Mouse (Mus musculus) liver, embryonic 15.5 days (tissue): Measurements from ENCODE around the gene Gpr87. TPM values are rescaled to one million over a fixed set of nuclear protein-coding genes. Genes with fewer than 3 reads are reported as not detected.

ENCODE experiments used
- ATAC-seq: fragments of 200-750 bp; cut with Nextera tagmentation; 2 replicates; pipeline ENCODE4 v1.8.0; 2017; ENCODE audit warnings: moderate number of reproducible peaks, mild to moderate bottlenecking, moderate library complexity; ENCODE audit not compliant: insufficient read depth
- H3K27ac ChIP-seq: fragments of 300-500 bp; sonication (generic); replicated peaks from 2 replicates; pipeline ENCODE4 v1.5.1; 2015; ENCODE audit warnings: mild to moderate bottlenecking, inconsistent platforms
- H3K27me3 ChIP-seq: fragments of 300-500 bp; sonication (generic); 2 replicates; pipeline ENCODE4 v1.6.1; 2015; ENCODE audit warnings: mild to moderate bottlenecking, inconsistent platforms
- H3K36me3 ChIP-seq: fragments of 300-500 bp; sonication (generic); replicated peaks from 2 replicates; pipeline ENCODE4 v1.6.1; 2015; ENCODE audit warnings: moderate library complexity, mild to moderate bottlenecking, inconsistent platforms
- H3K4me1 ChIP-seq: fragments of 300-500 bp; sonication (generic); replicated peaks from 2 replicates; pipeline ENCODE4 v1.6.1; 2015; ENCODE audit warnings: inconsistent platforms
- H3K4me2 ChIP-seq: fragments of 300-500 bp; sonication (generic); 2 replicates; pipeline ENCODE4 v1.6.1; 2015; ENCODE audit warnings: moderate library complexity, mild to moderate bottlenecking, inconsistent platforms
- H3K4me3 ChIP-seq: fragments of 300-500 bp; sonication (generic); replicated peaks from 2 replicates; pipeline ENCODE4 v1.5.1; 2015; ENCODE audit warnings: mild to moderate bottlenecking, inconsistent platforms
- H3K9ac ChIP-seq: fragments of 300-500 bp; sonication (generic); 2 replicates; pipeline ENCODE4 v1.6.1; 2015; ENCODE audit warnings: moderate library complexity, mild to moderate bottlenecking, inconsistent platforms
- H3K9me3 ChIP-seq: fragments of 300-500 bp; sonication (generic); replicated peaks from 2 replicates; pipeline ENCODE4 v1.6.1; 2016; ENCODE audit warnings: inconsistent platforms
- WGBS: fragments of 180-500 bp; shearing (Covaris S2); methylation state at CpG from one replicate; pipeline ENCODE4 v1.1.7; 2015; ENCODE audit warnings: mixed read lengths; ENCODE audit not compliant: insufficient replicate concordance; 5-methylcytosine and 5-hydroxymethylcytosine counted together
- polyA plus RNA-seq: library from polyadenylated mRNA; unstranded; fragments of >200 nt; fragmentation: Nextera tagmentation; extraction: Ambion mirVana; gene quantifications from 2 replicates; pipeline ENCODE4 v1.2.1, GENCODE M21; 2015

Gpr87 gene
- polyA plus RNA-seq, 1 experiment from 2014 or later: not detected

- H3K36me3 ChIP-seq: no peaks in the 10 kb centered on the region
- no peaks in the 10 kb centered on the region for H3K9me3 ChIP-seq
- H3K27ac ChIP-seq: no peak within 1 kb of the TSS
- WGBS: 52% methylated on average over 6 of the region's 6 CpGs
- no peak for ATAC-seq
- no peak within 1 kb of the TSS for H3K4me3 ChIP-seq
- no peak within 1 kb of the TSS for H3K4me2 ChIP-seq
- H3K27me3 ChIP-seq: no peaks in the 10 kb centered on the region
- H3K4me1 ChIP-seq: peaks cover 6% of the 10 kb centered on the region; the same call in 1 of the 2 replicates
- no peak within 1 kb of the TSS for H3K9ac ChIP-seq
These were observed 15.8 kb upstream of the Gpr87 start, which contains the start of gene P2ry13 for GRCm38 (mm10) chr3:59210727-59211126. Gene P2ry13 (minus strand): TSS chr3:59210882.

- Histone ChIP-seq H3K4me2 (no peak overlapping the region), H3K36me3 (no peaks in the 10 kb centered on the region), H3K4me1 (peaks cover 13% of the 10 kb centered on the region), H3K4me3 (no peak overlapping the region), H3K9ac (no peak overlapping the region), H3K27ac (no peak overlapping the region), H3K9me3 (no peaks in the 10 kb centered on the region), H3K27me3 (no peaks in the 10 kb centered on the region)
- WGBS: 60% methylated on average over 8 of the region's 8 CpGs
- no peak for ATAC-seq
These were observed 15.2 kb upstream of the Gpr87 start for GRCm38 (mm10) chr3:59210089-59210488.

DNA sequence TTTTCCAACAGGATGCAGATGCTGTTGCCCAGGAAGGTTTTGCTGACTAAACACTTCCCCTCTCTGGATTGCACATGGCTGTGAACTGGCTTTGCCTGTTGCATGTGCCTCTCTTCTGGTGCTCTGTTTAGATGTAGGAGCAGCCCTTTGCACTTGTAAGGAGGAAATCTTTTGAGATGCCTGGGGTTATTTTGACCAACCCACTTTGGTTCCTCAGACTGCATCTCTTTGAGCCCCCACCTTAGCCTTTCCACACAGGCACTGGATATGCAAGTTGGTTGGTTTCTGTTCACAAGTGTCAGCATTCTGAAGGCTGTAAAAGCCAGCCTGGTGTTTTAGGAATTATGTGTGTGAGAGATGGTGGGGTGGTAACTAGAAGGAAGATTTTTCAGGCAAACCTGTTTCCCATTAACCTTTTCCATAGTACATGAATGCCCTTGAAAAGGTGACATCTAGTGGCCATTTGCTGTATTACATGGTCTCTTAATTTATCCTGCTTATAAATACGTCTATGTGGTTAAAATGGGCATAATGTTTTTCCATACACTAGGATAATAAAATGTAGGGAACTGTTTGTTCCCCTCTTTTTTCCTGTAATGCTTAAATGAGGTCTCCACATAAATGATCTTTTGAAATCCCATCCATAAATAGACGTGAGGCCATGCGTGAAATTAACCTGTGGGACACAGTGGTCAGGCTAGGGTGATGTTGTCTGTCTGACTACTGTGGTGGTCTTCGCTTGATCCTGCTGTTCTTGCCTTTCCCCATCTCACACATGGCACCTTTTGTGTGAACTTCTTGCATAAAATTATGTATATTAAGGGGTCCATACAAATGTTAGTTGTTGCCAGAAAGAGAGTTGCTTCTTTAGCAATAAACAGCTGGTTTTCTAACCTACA, 14.0 kb upstream of the Gpr87 start:
- no peak for ATAC-seq
- 55% methylated on average over 4 of the region's 4 CpGs for WGBS
- Histone ChIP-seq H3K27me3 (no peaks in the 10 kb centered on the region), H3K9ac (no peak overlapping the region), H3K4me1 (peaks cover 17% of the 10 kb centered on the region), H3K27ac (no peak overlapping the region), H3K36me3 (no peaks in the 10 kb centered on the region), H3K9me3 (no peaks in the 10 kb centered on the region), H3K4me3 (no peak overlapping the region), H3K4me2 (no peak overlapping the region)

- Histone ChIP-seq H3K4me2 (no peak overlapping the region), H3K4me1 (peaks cover 17% of the 10 kb centered on the region), H3K36me3 (no peaks in the 10 kb centered on the region), H3K27me3 (no peaks in the 10 kb centered on the region), H3K27ac (no peak overlapping the region), H3K9ac (no peak overlapping the region), H3K9me3 (no peaks in the 10 kb centered on the region), H3K4me3 (no peak overlapping the region)
- ATAC-seq: no peak
- WGBS: 18% methylated on average over 4 of the region's 4 CpGs
These were observed 11.0 kb upstream of the Gpr87 start for GRCm38 (mm10) chr3:59205941-59206340.

DNA sequence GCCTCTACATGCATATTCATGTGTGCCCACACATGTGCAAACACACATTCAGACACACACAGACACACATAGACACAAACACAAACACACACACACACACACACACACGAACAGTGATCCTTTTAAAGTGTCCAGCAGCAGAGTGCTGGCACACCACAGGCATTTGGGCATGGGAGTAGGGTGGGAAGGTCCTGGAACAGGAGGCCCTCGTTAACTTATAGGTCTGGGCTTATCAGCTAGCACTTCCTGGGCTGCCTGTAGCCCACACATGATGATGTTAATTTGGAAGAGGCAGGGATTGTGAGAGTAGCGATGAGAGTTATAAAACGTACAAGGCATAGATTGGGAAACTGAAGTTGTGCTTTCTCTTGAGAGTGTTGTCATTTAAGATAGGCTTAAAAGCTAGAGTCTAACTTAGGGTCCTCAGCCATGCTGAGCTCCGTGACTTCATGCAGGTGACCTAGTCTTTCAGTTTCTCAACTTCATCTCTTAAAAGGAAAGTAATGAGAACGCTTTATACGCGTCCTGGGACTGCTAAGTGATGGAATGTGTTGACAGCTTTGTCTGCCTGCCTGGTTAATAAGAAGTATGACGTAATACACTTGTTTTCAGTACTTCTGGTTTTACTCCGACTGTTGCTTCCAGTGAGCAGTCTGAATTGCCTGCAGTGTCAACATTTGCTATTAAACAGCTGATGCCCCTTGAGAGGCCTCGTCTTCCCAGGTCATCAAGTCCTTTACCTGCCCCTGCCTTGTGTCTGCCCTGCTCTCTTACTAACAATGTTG, 10.0 kb upstream of the Gpr87 start:
- no peak for ATAC-seq
- WGBS: 42% methylated on average over 11 of the region's 11 CpGs
- Histone ChIP-seq H3K9ac (no peak overlapping the region), H3K36me3 (no peaks in the 10 kb centered on the region), H3K4me1 (peaks cover 17% of the 10 kb centered on the region), H3K4me3 (no peak overlapping the region), H3K27me3 (no peaks in the 10 kb centered on the region), H3K27ac (no peak overlapping the region), H3K4me2 (no peak overlapping the region), H3K9me3 (no peaks in the 10 kb centered on the region)

DNA sequence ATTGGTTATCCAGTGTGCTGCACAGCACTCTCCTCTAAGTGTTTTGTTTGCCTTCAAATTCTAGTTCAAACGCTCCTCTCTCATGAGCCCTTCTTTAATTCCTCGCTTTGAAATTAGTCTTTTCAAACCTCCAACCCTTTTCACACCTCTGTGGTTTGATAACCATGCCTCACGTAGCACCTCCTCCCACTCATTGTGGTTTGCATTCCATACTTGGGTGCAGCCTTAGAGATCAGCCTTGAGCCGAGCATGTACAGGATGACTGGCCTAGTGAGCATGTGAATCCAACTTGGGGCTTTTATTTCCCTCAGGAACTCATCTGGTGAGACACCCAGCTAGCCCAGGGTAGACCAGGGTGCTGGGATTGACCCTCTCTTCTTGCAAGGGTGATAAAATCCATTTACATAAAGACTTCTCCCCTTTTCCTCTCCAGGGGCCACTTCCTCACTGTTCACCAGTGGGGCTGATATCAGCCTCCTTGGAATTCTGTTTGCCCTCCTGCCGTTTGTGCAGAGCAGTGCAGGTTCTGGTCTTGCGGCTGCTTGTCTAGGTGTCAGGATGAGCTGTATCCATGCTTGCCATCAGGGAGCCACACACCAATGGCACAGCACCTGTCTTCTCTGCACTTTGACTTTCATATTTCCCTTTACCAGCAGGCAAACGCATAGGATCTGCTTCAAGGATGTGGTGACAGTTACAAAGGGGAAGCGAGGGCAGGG, 9.1 kb upstream of the Gpr87 start:
- Histone ChIP-seq H3K4me3 (no peak overlapping the region), H3K9me3 (no peaks in the 10 kb centered on the region), H3K4me2 (no peak overlapping the region), H3K27ac (no peak overlapping the region), H3K9ac (no peak overlapping the region), H3K27me3 (no peaks in the 10 kb centered on the region), H3K4me1 (peaks cover 17% of the 10 kb centered on the region), H3K36me3 (no peaks in the 10 kb centered on the region)
- WGBS: 42% methylated on average over 8 of the region's 8 CpGs
- no peak for ATAC-seq

- Histone ChIP-seq H3K27me3 (no peaks in the 10 kb centered on the region), H3K27ac (no peak overlapping the region), H3K36me3 (no peaks in the 10 kb centered on the region), H3K9ac (no peak overlapping the region), H3K9me3 (no peaks in the 10 kb centered on the region), H3K4me1 (no peaks in the 10 kb centered on the region), H3K4me2 (no peak overlapping the region), H3K4me3 (no peak overlapping the region)
- WGBS: 61% methylated on average over 4 of the region's 4 CpGs
- no peak for ATAC-seq
These were observed 2.5 kb upstream of the Gpr87 start for GRCm38 (mm10) chr3:59197329-59197948.

- H3K4me3 ChIP-seq: no peak overlapping the region
- no peak overlapping the region for H3K9ac ChIP-seq
- no peaks in the 10 kb centered on the region for H3K36me3 ChIP-seq
- no peaks in the 10 kb centered on the region for H3K27me3 ChIP-seq
- ATAC-seq: no peak
- no peaks in the 10 kb centered on the region for H3K4me1 ChIP-seq
- H3K9me3 ChIP-seq: no peaks in the 10 kb centered on the region
- no peak overlapping the region for H3K27ac ChIP-seq
- H3K4me2 ChIP-seq: no peak overlapping the region
- 76% methylated on average over 7 of the region's 7 CpGs for WGBS
These were observed 805 bp downstream of the Gpr87 start for GRCm38 (mm10) chr3:59194099-59194498.

DNA sequence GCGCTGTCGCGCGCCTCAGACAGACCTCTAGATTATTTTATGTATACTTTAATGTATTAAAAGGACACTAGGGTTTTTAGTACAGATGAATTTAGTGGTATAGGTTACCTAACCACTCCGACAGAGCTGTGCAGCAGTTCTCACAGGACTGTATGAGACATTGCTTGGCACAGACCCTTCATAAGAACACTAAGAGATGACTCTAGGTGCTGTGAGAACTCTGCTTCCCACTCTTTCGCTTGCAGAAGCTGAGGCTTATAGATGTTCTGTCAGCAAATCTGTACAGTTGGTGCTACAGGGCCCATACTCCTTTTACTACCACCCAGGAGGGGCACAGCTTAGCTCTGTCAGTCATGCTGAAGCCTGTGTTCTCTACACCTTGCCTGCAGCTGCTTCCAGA, 3.2 kb downstream of the Gpr87 start:
- Histone ChIP-seq H3K4me2 (no peak overlapping the region), H3K27ac (no peak overlapping the region), H3K4me3 (no peak overlapping the region), H3K9ac (no peak overlapping the region), H3K4me1 (no peaks in the 10 kb centered on the region), H3K36me3 (no peaks in the 10 kb centered on the region), H3K27me3 (no peaks in the 10 kb centered on the region), H3K9me3 (no peaks in the 10 kb centered on the region)
- 72% methylated on average over 6 of the region's 6 CpGs for WGBS
- no peak for ATAC-seq

- Histone ChIP-seq H3K4me2 (no peak overlapping the region), H3K9ac (no peak overlapping the region), H3K9me3 (no peaks in the 10 kb centered on the region), H3K4me3 (no peak overlapping the region), H3K36me3 (no peaks in the 10 kb centered on the region), H3K4me1 (no peaks in the 10 kb centered on the region), H3K27ac (no peak overlapping the region), H3K27me3 (no peaks in the 10 kb centered on the region)
- 58% methylated on average over 4 of the region's 4 CpGs for WGBS
- no peak for ATAC-seq
These were observed 7.6 kb downstream of the Gpr87 start for GRCm38 (mm10) chr3:59187336-59187735.
